Mouse (Mus musculus) left cerebral cortex, postnatal 10 days (tissue): ENCODE measurements around the gene 1700019A02Rik. TPM values are rescaled to one million over a fixed set of nuclear protein-coding genes. Genes with fewer than 3 reads are reported as not detected.

Experiments used
- DNase-seq, 2 experiments: peaks; one replicate each; pipeline ENCODE4 v3.0.0; 2021 to 2022; ENCODE audit warnings: low spot score in 2 of 2, mixed read lengths in 1 of 2; ENCODE audit errors: extremely low spot score in 1 of 2
- intact Hi-C: fragments of 180-260 bp; cut with DNase I; formaldehyde crosslinking; loops from one replicate; pipeline ENCODE4 v1.15.1; 2025
- total RNA-seq, 2 experiments: library from RNA; stranded (reverse); gene quantifications; 2 replicates each; pipeline ENCODE4 v1.2.3; 2021

The 1700019A02Rik gene
- total RNA-seq: not detected

GRCm38 (mm10) chr1:53187536-53187935 lies at the start of gene 1700019A02Rik:
TSS of gene 1700019A02Rik (minus strand) at chr1:53187636.
- no peak for DNase-seq
- intact Hi-C loops: no loop called here

- DNase-seq: no peak
- intact Hi-C loops: no loop called here
Observed at GRCm38 (mm10) chr1:53226063-53226462, 38.6 kb upstream of the 1700019A02Rik start.

- intact Hi-C loops: no loop called here
Observed at GRCm38 (mm10) chr1:53225616-53226015, 38.2 kb upstream of the 1700019A02Rik start.

GRCm38 (mm10) chr1:53224775-53225174 lies 37.3 kb upstream of the 1700019A02Rik start:
- intact Hi-C loops: no loop called here
- DNase-seq: no peak

More at GRCm38 (mm10) chr1:53225616-53226015, 38.2 kb upstream of the 1700019A02Rik start:
- no peak for DNase-seq

GRCm38 (mm10) chr1:53210136-53210535 lies 22.7 kb upstream of the 1700019A02Rik start:
- intact Hi-C loops: no loop called here
- DNase-seq: no peak

GRCm38 (mm10) chr1:53203902-53204301 lies 16.5 kb upstream of the 1700019A02Rik start:
- intact Hi-C loops: no loop called here
- no peak for DNase-seq

- no peak for DNase-seq
- intact Hi-C loops: no loop called here
Observed at GRCm38 (mm10) chr1:53201630-53202199, 14.3 kb upstream of the 1700019A02Rik start.

GRCm38 (mm10) chr1:53194536-53194935 lies 7.1 kb upstream of the 1700019A02Rik start:
- DNase-seq: no peak

GRCm38 (mm10) chr1:53191234-53191633 lies 3.8 kb upstream of the 1700019A02Rik start:
- intact Hi-C loops: no loop called here
- no peak for DNase-seq

More at GRCm38 (mm10) chr1:53194536-53194935, 7.1 kb upstream of the 1700019A02Rik start:
- intact Hi-C loops: no loop called here

- intact Hi-C loops: no loop called here
- DNase-seq: no peak
Observed at GRCm38 (mm10) chr1:53189620-53190019, 2.2 kb upstream of the 1700019A02Rik start.

GRCm38 (mm10) chr1:53186301-53186700 lies 1.1 kb downstream of the 1700019A02Rik start:
- intact Hi-C loops: no loop called here
- no peak for DNase-seq

- DNase-seq: no peak
- intact Hi-C loops: no loop called here
Observed at GRCm38 (mm10) chr1:53157715-53158114, 29.7 kb downstream of the 1700019A02Rik start.

GRCm38 (mm10) chr1:53123066-53123465 lies 64.4 kb downstream of the 1700019A02Rik start:
- intact Hi-C loops: no loop called here
- no peak for DNase-seq

GRCm38 (mm10) chr1:53110561-53110960 lies 76.9 kb downstream of the 1700019A02Rik start:
- intact Hi-C loops: no loop called here
- no peak for DNase-seq

Other genes with a start within 250 kb of the 1700019A02Rik start
- gene 1700019D03Rik, start 167.5 kb downstream of the 1700019A02Rik start, total RNA-seq: 10 to 100 TPM; 13.5 to 14.6 TPM
- 1 to 10 TPM; 1.7 to 2.0 TPM for gene Mstn, start 126.0 kb downstream of the 1700019A02Rik start, total RNA-seq
- 10 to 100 TPM; 10.4 to 12.0 TPM for gene Pms1, start 109.4 kb upstream of the 1700019A02Rik start, total RNA-seq
- 1 to 10 TPM; 5.9 to 6.7 TPM for gene Ormdl1, start 109.5 kb upstream of the 1700019A02Rik start, total RNA-seq
- not detected for gene Gm28778, start 109.5 kb upstream of the 1700019A02Rik start, total RNA-seq
- gene Osgepl1, start 126.0 kb upstream of the 1700019A02Rik start, total RNA-seq: 10 to 100 TPM; 16.1 to 19.7 TPM
- gene Asdurf, start 165.0 kb upstream of the 1700019A02Rik start, total RNA-seq: 1 to 10 TPM in 1 of 2 experiments, not detected in 1; 8.8 TPM
- gene Gm28551, start 165.0 kb upstream of the 1700019A02Rik start, total RNA-seq: under 1 TPM; 0.19 to 0.30 TPM
- 10 to 100 TPM; 30.2 to 33.2 TPM for gene Asnsd1, start 165.1 kb upstream of the 1700019A02Rik start, total RNA-seq